Mouse (Mus musculus): Measurements from ENCODE around the gene Cacna1h. TPM values are rescaled to one million over a fixed set of nuclear protein-coding genes. Genes with fewer than 3 reads are reported as not detected.

The Cacna1h gene
- 2.0 and 5.2 TPM in 2 replicates for polyA plus RNA-seq (2011; ENCODE audit: insufficient read depth, insufficient read length, low replicate concordance, missing spikeins)

DNA sequence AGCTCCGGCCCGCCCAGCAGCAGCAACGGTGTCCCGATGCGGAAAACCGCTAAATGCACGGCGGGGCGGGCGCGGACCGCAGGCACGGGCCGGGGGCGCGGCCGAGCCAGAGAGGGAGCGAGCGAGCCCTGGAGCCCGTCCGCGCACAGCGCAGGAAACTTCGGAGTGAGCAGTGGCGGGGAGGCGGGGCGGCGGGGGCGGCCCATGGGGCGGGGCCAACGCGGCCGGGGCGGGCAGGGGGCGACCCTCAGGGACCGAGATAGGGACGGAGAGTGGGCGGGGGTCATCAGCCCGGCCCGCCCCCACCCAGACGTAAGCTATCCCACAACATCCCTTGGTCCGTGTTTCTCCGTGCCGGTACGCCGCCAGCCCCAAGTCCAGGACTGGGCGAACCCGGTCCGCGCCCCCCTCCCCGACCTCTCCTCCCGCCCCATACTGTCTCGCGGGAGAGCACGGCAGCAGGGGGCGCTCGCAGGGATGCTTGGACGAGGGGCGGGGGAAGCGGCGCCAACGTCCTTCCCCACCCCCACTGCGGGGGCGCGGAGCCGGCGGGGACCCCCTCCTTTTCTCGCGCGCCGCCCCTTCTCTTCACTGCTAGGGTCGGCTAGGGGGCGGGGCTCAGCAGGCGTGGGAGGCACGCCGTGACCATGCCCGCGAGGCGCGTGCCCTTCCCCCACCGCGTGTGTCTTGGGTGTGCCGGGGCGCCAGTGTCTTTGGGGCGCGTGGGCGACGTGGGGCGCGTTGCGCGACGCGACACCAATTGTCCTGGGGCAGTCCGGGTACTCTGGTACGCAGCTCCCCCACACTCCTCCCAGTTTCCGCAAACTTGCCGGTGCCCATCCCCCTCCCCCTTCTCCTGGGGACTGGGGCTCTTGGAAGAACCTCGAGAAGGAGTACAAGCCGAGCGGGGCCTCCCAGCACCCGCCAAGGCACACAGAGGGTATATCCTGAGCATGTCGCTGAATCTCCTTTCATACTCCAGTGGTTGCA is at the start of gene Cacna1h:
Gene Cacna1h (minus strand): TSS at position 167 of the 990 bp plus-strand sequence.
- H3K27ac ChIP-seq (ENCODE audit: control insufficient read depth, insufficient read depth, low read depth, low read length, poor library complexity): no peak within 1 kb of the TSS
- TF ChIP-seq POLR2A (IDR thresholded peaks at IDR 0.05; ENCODE audit: borderline replicate concordance, control insufficient read depth, low read depth, low read length): no peak
- no peak for TF ChIP-seq CTCF (IDR thresholded peaks at IDR 0.05; ENCODE audit: control insufficient read depth, insufficient read depth, low read length)
- H3K4me3 ChIP-seq (replicated peaks; ENCODE audit: control insufficient read depth, low read depth, low read length): no peak within 1 kb of the TSS
- WGBS: 2% methylated on average over 96 of the region's 103 CpGs
- no peaks in the 10 kb centered on the region for H3K4me1 ChIP-seq (ENCODE audit: control insufficient read depth, insufficient read depth, low read length)

DNA sequence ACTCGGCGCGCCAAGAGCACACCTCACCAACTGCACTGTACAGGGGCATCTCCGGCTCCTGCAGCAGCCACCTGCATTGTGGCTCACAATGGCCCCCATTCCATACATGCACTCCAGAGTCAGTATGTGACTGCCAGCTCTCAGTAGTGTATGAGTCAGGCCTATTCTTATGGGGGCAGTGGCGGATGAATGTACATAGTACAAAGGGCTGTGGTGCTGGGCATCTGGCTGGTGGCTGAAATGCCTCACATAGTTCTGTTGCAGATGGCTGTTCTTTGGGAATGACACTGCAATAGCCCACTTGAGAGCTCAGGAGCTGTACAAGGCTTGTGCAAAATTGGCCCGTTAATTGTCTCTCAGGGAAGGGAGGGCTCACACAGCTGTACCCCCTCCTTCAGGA is 48.5 kb upstream of the Cacna1h start:
- WGBS: 79% methylated on average over 6 of the region's 6 CpGs
- TF ChIP-seq CTCF (IDR thresholded peaks at IDR 0.05; ENCODE audit: control insufficient read depth, insufficient read depth, low read length) (no peak), POLR2A (IDR thresholded peaks at IDR 0.05; ENCODE audit: borderline replicate concordance, control insufficient read depth, low read depth, low read length) (no peak)

DNA sequence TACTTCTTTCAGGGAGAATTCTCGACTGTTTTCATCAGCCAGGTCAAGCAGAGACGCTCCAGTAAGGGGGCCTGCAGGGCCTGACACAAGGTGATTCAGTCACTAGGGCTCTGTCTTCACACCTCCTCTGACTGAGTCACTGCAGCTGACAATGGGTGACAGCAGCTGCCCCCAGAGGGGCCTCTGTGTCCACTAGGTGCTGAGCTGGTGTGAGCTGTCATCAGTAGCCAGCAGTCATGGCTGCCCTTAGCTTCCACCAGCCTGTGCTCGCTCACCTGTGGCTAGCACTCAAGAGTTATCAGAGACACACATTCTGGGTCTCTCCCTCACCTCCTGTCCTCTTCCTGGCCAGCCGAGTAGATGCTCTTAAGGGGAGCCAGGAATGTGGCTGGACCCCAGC is 47.2 kb upstream of the Cacna1h start:
- 47% methylated on average over 4 of the region's 4 CpGs for WGBS
- no peak overlapping the region for H3K27ac ChIP-seq (ENCODE audit: control insufficient read depth, insufficient read depth, low read depth, low read length, poor library complexity)
- H3K4me3 ChIP-seq (replicated peaks; ENCODE audit: control insufficient read depth, low read depth, low read length): no peak overlapping the region
- TF ChIP-seq POLR2A (IDR thresholded peaks at IDR 0.05; ENCODE audit: borderline replicate concordance, control insufficient read depth, low read depth, low read length) (no peak), CTCF (IDR thresholded peaks at IDR 0.05; ENCODE audit: control insufficient read depth, insufficient read depth, low read length) (no peak)
- H3K4me1 ChIP-seq (ENCODE audit: control insufficient read depth, insufficient read depth, low read length): no peaks in the 10 kb centered on the region

More for the DNA sequence above, 48.5 kb upstream of the Cacna1h start:
- Histone ChIP-seq H3K4me1 (ENCODE audit: control insufficient read depth, insufficient read depth, low read length) (no peaks in the 10 kb centered on the region), H3K27ac (ENCODE audit: control insufficient read depth, insufficient read depth, low read depth, low read length, poor library complexity) (no peak overlapping the region), H3K4me3 (replicated peaks; ENCODE audit: control insufficient read depth, low read depth, low read length) (no peak overlapping the region)

DNA sequence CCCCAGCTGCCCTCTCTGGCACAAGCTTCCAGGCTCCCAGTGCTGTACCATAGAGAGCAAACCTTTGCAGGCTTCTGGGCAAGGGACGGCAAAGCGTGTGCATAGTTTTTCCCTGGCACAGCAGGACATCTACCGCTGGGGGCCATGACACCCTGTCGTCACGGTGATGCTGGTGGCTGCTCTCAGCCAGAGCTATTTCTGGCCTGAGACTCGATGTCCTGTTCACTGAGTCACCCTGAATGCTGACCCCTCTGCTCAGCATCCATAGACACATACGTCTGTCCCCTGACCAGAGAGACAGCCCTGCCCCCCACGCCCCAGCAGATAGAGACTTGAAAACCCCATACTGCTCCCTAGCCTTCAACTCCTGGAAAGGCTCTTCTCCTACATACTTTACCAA is 46.6 kb upstream of the Cacna1h start:
- 57% methylated on average over 8 of the region's 8 CpGs for WGBS
- Histone ChIP-seq H3K4me3 (replicated peaks; ENCODE audit: control insufficient read depth, low read depth, low read length) (no peak overlapping the region), H3K4me1 (ENCODE audit: control insufficient read depth, insufficient read depth, low read length) (no peaks in the 10 kb centered on the region), H3K27ac (ENCODE audit: control insufficient read depth, insufficient read depth, low read depth, low read length, poor library complexity) (no peak overlapping the region)
- TF ChIP-seq POLR2A (IDR thresholded peaks at IDR 0.05; ENCODE audit: borderline replicate concordance, control insufficient read depth, low read depth, low read length) (no peak), CTCF (IDR thresholded peaks at IDR 0.05; ENCODE audit: control insufficient read depth, insufficient read depth, low read length) (no peak)

DNA sequence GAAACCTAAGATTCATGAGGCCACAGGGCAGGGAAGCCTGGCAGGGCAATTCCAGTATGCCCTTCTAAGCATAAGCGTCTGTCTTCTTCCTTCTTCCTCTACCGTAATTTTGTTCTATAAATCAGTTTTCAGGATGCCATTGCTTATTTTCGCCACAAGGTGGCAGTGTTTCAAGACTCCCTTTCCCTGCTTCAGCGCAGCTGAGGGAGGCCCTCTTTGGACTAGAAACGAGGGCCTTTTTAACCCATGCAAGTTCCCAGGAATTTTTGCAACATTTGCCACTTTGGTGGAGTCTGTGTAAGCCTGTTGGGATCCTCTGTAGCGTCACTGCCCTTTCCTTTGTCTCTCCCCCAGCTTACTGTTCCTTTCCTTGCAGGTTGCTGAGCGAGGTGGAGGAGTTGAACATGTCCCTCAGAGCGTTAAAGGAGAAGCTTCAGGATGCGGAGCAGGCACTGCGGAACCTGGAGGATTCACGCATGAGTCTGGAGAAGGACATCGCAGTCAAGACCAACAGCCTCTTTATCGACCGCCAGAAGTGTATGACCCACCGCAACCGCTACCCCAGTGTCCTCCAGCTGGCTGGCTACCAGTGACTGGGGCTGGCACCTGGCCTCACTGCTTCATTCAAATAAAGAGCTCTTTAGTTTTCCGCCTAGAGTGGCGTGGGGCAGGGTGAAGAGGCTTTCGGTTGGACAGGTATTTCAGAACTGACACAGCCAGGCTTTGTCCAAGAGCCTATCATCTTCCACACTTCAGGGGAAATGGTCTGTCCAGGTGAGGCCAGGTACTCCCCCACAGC is 42.6 kb upstream of the Cacna1h start:
- WGBS: 43% methylated on average over 19 of the region's 19 CpGs
- no peak for TF ChIP-seq POLR2A (IDR thresholded peaks at IDR 0.05; ENCODE audit: borderline replicate concordance, control insufficient read depth, low read depth, low read length)
- TF ChIP-seq CTCF (IDR thresholded peaks at IDR 0.05; ENCODE audit: control insufficient read depth, insufficient read depth, low read length): peak; percentile 60
- no peak overlapping the region for H3K4me3 ChIP-seq (replicated peaks; ENCODE audit: control insufficient read depth, low read depth, low read length)
- H3K4me1 ChIP-seq (ENCODE audit: control insufficient read depth, insufficient read depth, low read length): no peaks in the 10 kb centered on the region
- no peak overlapping the region for H3K27ac ChIP-seq (ENCODE audit: control insufficient read depth, insufficient read depth, low read depth, low read length, poor library complexity)

DNA sequence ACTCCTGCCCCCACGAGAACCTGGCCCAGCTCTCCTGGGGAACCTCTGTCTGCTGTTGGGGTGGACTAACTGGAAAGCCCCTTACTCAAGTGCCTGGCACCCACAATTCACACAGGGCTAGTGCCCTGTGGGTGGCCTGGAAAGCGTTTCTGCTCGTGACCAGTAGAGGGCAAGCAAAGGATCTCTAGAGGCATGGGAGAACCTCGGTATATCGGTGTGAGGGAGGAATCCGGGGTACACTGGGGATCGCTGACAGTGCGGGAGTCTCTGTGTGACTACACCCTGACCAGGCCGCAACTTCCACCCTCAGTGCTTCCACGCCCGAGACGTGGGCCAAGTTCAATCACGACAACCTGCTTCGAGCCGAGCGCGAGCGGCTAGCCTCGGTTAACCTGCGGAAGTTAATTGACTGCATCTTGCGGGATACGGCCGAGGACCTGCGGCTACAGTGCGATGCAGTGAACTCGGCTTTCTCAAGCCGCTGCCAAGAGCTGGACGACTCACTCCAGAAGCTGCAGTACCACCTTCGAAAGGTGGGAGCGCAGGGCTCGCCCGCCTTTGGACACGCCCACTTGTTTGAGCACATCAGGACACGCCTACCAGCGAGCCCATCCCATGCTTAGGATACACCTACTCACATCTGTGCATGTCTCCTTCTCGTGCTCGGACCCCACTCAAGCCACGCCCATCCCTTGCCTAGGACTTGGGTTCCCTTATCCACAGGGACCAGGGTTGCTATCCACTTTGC is 40.9 kb upstream of the Cacna1h start:
- WGBS: 2% methylated on average over 38 of the region's 38 CpGs
- Histone ChIP-seq H3K4me3 (replicated peaks; ENCODE audit: control insufficient read depth, low read depth, low read length) (peak overlapping the region; percentile 13), H3K4me1 (ENCODE audit: control insufficient read depth, insufficient read depth, low read length) (no peaks in the 10 kb centered on the region), H3K27ac (ENCODE audit: control insufficient read depth, insufficient read depth, low read depth, low read length, poor library complexity) (no peak overlapping the region)
- peak; percentile 22; the same call in 1 of the 2 replicates for TF ChIP-seq POLR2A (IDR thresholded peaks at IDR 0.05; ENCODE audit: borderline replicate concordance, control insufficient read depth, low read depth, low read length)
- TF ChIP-seq CTCF (IDR thresholded peaks at IDR 0.05; ENCODE audit: control insufficient read depth, insufficient read depth, low read length): peak; percentile 48

DNA sequence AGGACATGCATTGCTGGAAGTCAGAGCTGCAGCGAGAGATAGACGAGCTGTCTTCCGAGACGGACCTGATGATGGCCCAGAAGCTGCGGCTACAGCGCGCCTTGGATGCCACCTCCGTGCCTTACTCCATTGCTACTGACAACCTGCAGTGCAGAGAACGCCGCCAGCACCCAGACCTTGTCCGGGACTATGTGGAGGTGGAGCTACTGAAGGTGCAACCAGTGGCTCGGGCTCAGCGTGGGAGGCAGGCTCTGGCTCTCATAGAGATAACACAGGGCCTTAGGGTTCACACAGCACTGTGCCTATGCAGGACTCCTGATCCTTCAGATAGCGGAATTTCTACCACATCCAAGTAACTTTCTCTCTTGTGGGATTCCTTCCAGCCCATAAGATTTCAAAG is 38.5 kb upstream of the Cacna1h start:
- WGBS: 48% methylated on average over 14 of the region's 14 CpGs
- Histone ChIP-seq H3K27ac (ENCODE audit: control insufficient read depth, insufficient read depth, low read depth, low read length, poor library complexity) (no peak overlapping the region), H3K4me3 (replicated peaks; ENCODE audit: control insufficient read depth, low read depth, low read length) (no peak overlapping the region), H3K4me1 (ENCODE audit: control insufficient read depth, insufficient read depth, low read length) (no peaks in the 10 kb centered on the region)
- TF ChIP-seq POLR2A (IDR thresholded peaks at IDR 0.05; ENCODE audit: borderline replicate concordance, control insufficient read depth, low read depth, low read length): no peak

All from bone marrow, adult 2 months (tissue).